10 mouse cellular contexts compared by ENCODE assay signal in the genomic region with DNA sequence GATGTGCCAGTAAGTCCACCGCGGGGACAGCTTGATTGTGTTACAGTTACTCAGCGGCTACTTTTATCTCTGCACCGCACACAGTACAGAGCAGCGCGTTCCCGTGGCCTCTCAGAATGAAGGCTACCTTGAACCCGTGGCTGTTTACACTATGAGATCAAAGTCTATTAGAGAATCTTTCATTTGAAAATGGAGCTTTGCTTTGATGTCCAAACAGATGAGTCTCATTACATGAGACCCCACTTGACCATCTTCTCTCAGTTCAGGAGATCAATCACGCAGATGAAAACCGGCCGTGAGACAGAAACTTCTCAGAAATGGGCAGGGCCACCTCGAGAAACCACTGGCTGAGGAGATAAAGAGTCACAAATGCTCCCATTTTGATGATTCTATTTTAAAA. TPM values are rescaled to one million over a fixed set of nuclear protein-coding genes. Genes with fewer than 3 reads are reported as not detected.
DNase-seq lines count a peak whose midpoint lies in the region; ATAC-seq and TF ChIP-seq lines count a peak whose summit lies in the region.
"Had no signal": no experiment of that assay in that cellular context is flagged by ENCODE, and none has a peak within 500 bp of the region (broad histone marks: within the 10 kb centered on the region; RNA-seq: fewer than 3 reads in every experiment).

No protein-coding gene starts in this region.

- no peak overlapping the region for H3K27ac ChIP-seq in heart, embryonic 12.5 days (ENCODE audit: poor library complexity, severe bottlenecking)
- no peak overlapping the region for H3K27ac ChIP-seq in MEL (ENCODE audit: control insufficient read depth, low read depth, low read length)
- no peak overlapping the region for H3K27ac ChIP-seq in limb, embryonic 15.5 days
- no peak overlapping the region for H3K27ac ChIP-seq in thymus, adult 2 months (ENCODE audit: control insufficient read depth, insufficient read depth, low read length)
- H3K27ac ChIP-seq: midbrain, embryonic 12.5 days had no signal

- WGBS in heart, embryonic 12.5 days: 28% methylated on average over 12 of the region's 12 CpGs
- 27% methylated on average over 12 of the region's 12 CpGs for WGBS in limb, embryonic 15.5 days
- WGBS in thymus, adult 2 months: 62% methylated on average over 12 of the region's 12 CpGs

- no peaks in the 10 kb centered on the region for H3K79me2 ChIP-seq in MEL (ENCODE audit: control insufficient read depth, insufficient read depth, low read length, poor library complexity)

- TF ChIP-seq POLR2A in MEL (IDR thresholded peaks at IDR 0.05; ENCODE audit: control insufficient read depth in 1 of 2, insufficient read depth in 1 of 2, low read depth in 1 of 2, low read length in 2 of 2, poor library complexity in 1 of 2): no peak
- no peak for TF ChIP-seq POLR2A in thymus, adult 2 months (IDR thresholded peaks at IDR 0.05; ENCODE audit: control insufficient read depth, extremely low read depth, insufficient read depth, low read length, poor library complexity)

- no peak for TF ChIP-seq RAD21 in MEL (IDR thresholded peaks at IDR 0.05; ENCODE audit: low read depth, low read length)

- H3K9me3 ChIP-seq in heart, embryonic 12.5 days (replicated peaks): no peaks in the 10 kb centered on the region
- no peaks in the 10 kb centered on the region for H3K9me3 ChIP-seq in MEL (replicated peaks; ENCODE audit: insufficient read depth, low read length)
- no peaks in the 10 kb centered on the region for H3K9me3 ChIP-seq in limb, embryonic 15.5 days
- H3K9me3 ChIP-seq: midbrain, embryonic 12.5 days had no signal

- H3K36me3 ChIP-seq in heart, embryonic 12.5 days: no peaks in the 10 kb centered on the region
- H3K36me3 ChIP-seq in MEL (ENCODE audit: control insufficient read depth in 1 of 2, insufficient read depth in 2 of 2, low read length in 2 of 2): peaks cover 0 to 8% of the 10 kb centered on the region in 2 experiments; a peak in 1 of 4 replicates
- H3K36me3 ChIP-seq in limb, embryonic 15.5 days: no peaks in the 10 kb centered on the region
- no peaks in the 10 kb centered on the region for H3K36me3 ChIP-seq in thymus, adult 2 months (ENCODE audit: control insufficient read depth, insufficient read depth, low read length)
- H3K36me3 ChIP-seq: midbrain, embryonic 12.5 days had no signal

- ATAC-seq in heart, embryonic 12.5 days (ENCODE audit: insufficient number of reproducible peaks, low FRiP score): peak; percentile 85
- no peak for ATAC-seq in limb, embryonic 15.5 days (ENCODE audit: insufficient number of reproducible peaks, low FRiP score, low TSS enrichment, low read depth)
- ATAC-seq in inflammation-experienced regulatory T-cells, adult 6 months: no peak
- ATAC-seq in megakaryocyte, adult 5-6 weeks (ENCODE audit: poor library complexity, severe bottlenecking): no peak

- no peak overlapping the region for H3K9ac ChIP-seq in heart, embryonic 12.5 days
- H3K9ac ChIP-seq in MEL (ENCODE audit: control insufficient read depth, low read depth, low read length, poor library complexity, severe bottlenecking): no peak overlapping the region
- no peak overlapping the region for H3K9ac ChIP-seq in limb, embryonic 15.5 days
- H3K9ac ChIP-seq: midbrain, embryonic 12.5 days had no signal

- H3K4me1 ChIP-seq in heart, embryonic 12.5 days (replicated peaks): 0 out of 2 replicates have a peak, but pooled peaks cover 3% of the 10 kb centered on the region
- H3K4me1 ChIP-seq in MEL (ENCODE audit: control insufficient read depth in 1 of 2, insufficient read depth in 2 of 2, low read length in 2 of 2): no peaks in the 10 kb centered on the region; a peak in 1 of 4 replicates
- H3K4me1 ChIP-seq in limb, embryonic 15.5 days: no peaks in the 10 kb centered on the region
- 0 out of 2 replicates have a peak, but pooled peaks cover 2% of the 10 kb centered on the region for H3K4me1 ChIP-seq in thymus, adult 2 months (replicated peaks; ENCODE audit: control insufficient read depth, insufficient read depth, low read length)

- no peak for DNase-seq in heart, postnatal 4 days
- peak; percentile 35 for DNase-seq in MEL (ENCODE audit: low read depth, low spot score)
- DNase-seq in embryo, embryonic 11 days: peak; percentile 45
- no peak for DNase-seq in thymus, adult 2 months

- H3K4me2 ChIP-seq in heart, embryonic 12.5 days: peak overlapping the region; percentile 57
- H3K4me2 ChIP-seq in limb, embryonic 15.5 days: peak overlapping the region; percentile 24; the same call in 1 of the 2 replicates

- peak overlapping the region; percentile 21; the same call in 1 of the 2 replicates for H3K4me3 ChIP-seq in heart, embryonic 12.5 days
- H3K4me3 ChIP-seq in MEL (ENCODE audit: control insufficient read depth in 1 of 2, insufficient read depth in 1 of 2, low read depth in 2 of 2, low read length in 2 of 2): peak overlapping the region; percentile 25 to 30
- no peak overlapping the region for H3K4me3 ChIP-seq in limb, embryonic 15.5 days
- H3K4me3 ChIP-seq in thymus, adult 2 months (ENCODE audit: control insufficient read depth, insufficient read depth, low read length): no peak overlapping the region

- no peak for TF ChIP-seq EP300 in MEL (IDR thresholded peaks at IDR 0.05; ENCODE audit: low read depth in 1 of 2, low read length in 2 of 2)

- H3K27me3 ChIP-seq in heart, embryonic 12.5 days (replicated peaks): no peaks in the 10 kb centered on the region
- H3K27me3 ChIP-seq in MEL (ENCODE audit: control insufficient read depth in 1 of 2, insufficient read depth in 2 of 2, low read length in 2 of 2): no peaks in the 10 kb centered on the region
- H3K27me3 ChIP-seq in limb, embryonic 15.5 days: no peaks in the 10 kb centered on the region
- no peaks in the 10 kb centered on the region for H3K27me3 ChIP-seq in thymus, adult 2 months (ENCODE audit: control insufficient read depth, insufficient read depth, low read length)
- H3K27me3 ChIP-seq: midbrain, embryonic 12.5 days had no signal

- no peak for TF ChIP-seq CTCF in MEL (IDR thresholded peaks at IDR 0.05 in 2 of 3, conservative IDR thresholded peaks at IDR 0.05 in 1 of 3; ENCODE audit: control insufficient read depth in 1 of 3, insufficient read depth in 1 of 3, low read depth in 2 of 3, low read length in 3 of 3, poor library complexity in 1 of 3, severe bottlenecking in 1 of 3)
- TF ChIP-seq CTCF in thymus, adult 2 months (IDR thresholded peaks at IDR 0.05; ENCODE audit: borderline replicate concordance, control insufficient read depth, extremely low read depth, insufficient read depth, low read length, poor library complexity): no peak

TF ChIP-seq in MEL, 35 proteins besides CTCF, POLR2A, EP300 and RAD21:
- TF ChIP-seq SMC3 (IDR thresholded peaks at IDR 0.05; ENCODE audit: low read depth, low read length) (no peak), BHLHE40 (IDR thresholded peaks at IDR 0.05; ENCODE audit: borderline replicate concordance, low read depth, low read length) (no peak), NRF1 (IDR thresholded peaks at IDR 0.05; ENCODE audit: insufficient read depth, low read depth, low read length, poor library complexity, severe bottlenecking) (no peak), ZNF384 (IDR thresholded peaks at IDR 0.05; ENCODE audit: low read depth, low read length) (no peak), USF2 (IDR thresholded peaks at IDR 0.05; ENCODE audit: borderline replicate concordance in 1 of 2, insufficient read depth in 1 of 2, low read depth in 1 of 2, low read length in 2 of 2) (no peak), MAFK (IDR thresholded peaks at IDR 0.05; ENCODE audit: borderline replicate concordance, low read depth, low read length) (no peak), RCOR1 (IDR thresholded peaks at IDR 0.05; ENCODE audit: low read depth, low read length) (no peak), NELFE (IDR thresholded peaks at IDR 0.05; ENCODE audit: low read depth, low read length) (no peak), USF1 (IDR thresholded peaks at IDR 0.05; ENCODE audit: low read depth, low read length) (no peak), ZC3H11A (IDR thresholded peaks at IDR 0.05; ENCODE audit: low read depth, low read length) (no peak), MYC (IDR thresholded peaks at IDR 0.05; ENCODE audit: low read depth, low read length) (no peak), TAL1 (IDR thresholded peaks at IDR 0.05; ENCODE audit: low read length) (no peak)

RNA-seq across cellular contexts. Expression of a gene that starts 23.8 kb away (rescaled TPM):
- not detected in 2 replicates for polyA plus RNA-seq in heart, embryonic 12.5 days (2016; fragmentation: Nextera tagmentation; extraction: Ambion mirVana)
- not detected for total RNA-seq in heart, postnatal 4 days (2021)
- total RNA-seq in MEL (2012; rRNA removed): not detected in 2 replicates
- not detected for polyA plus RNA-seq in MEL (2012; ENCODE audit: insufficient read depth in 1 of 2, insufficient read length in 2 of 2, low read depth in 1 of 2, low replicate concordance in 2 of 2, missing spikeins in 1 of 2)
- polyA plus RNA-seq in limb, embryonic 15.5 days (2015; fragmentation: Nextera tagmentation; extraction: Ambion mirVana): not detected in 2 replicates
- polyA plus RNA-seq in inflammation-experienced regulatory T-cells, adult 6 months (2017; shearing (Covaris generic)): not detected
- not detected in 2 replicates for total RNA-seq in megakaryocyte, adult 5-6 weeks (2015)
- total RNA-seq in megakaryocyte, adult 5-6 weeks (2017): not detected in 2 replicates
- polyA plus RNA-seq in thymus, adult 2 months (2012; rRNA removed): not detected in 2 replicates
- polyA plus RNA-seq: midbrain, embryonic 12.5 days; urinary bladder, adult 2 months had no signal

Comparison
In these comparisons a context has a peak if more than half of its experiments do, and no peak if none do; other contexts are left out.
1. H3K4me3 ChIP-seq: peak in heart, embryonic 12.5 days (single experiment) and MEL (2 of 2); none in limb, embryonic 15.5 days (single experiment) and thymus, adult 2 months (single experiment).
2. DNase-seq: peak in MEL (single experiment) and embryo, embryonic 11 days (single experiment); none in heart, postnatal 4 days (single experiment) and thymus, adult 2 months (single experiment).